Mouse (Mus musculus) brain, embryonic 14.5 days (tissue): Measurements from ENCODE around the gene Zfp286.

Experiments used
- CTCF ChIP-seq: fragments of 200-500 bp; IDR thresholded peaks from 2 replicates; pipeline ENCODE4 v1.5.1; 2012; ENCODE audit warnings: inconsistent platforms, mild to moderate bottlenecking, moderate library complexity, borderline replicate concordance; ENCODE audit not compliant: insufficient read depth, insufficient read length; ENCODE audit errors: extremely low read depth
- POLR2A ChIP-seq: fragments of 200-500 bp; IDR thresholded peaks from 2 replicates; pipeline ENCODE4 v1.6.1; 2012; ENCODE audit warnings: mild to moderate bottlenecking, inconsistent platforms, borderline replicate concordance; ENCODE audit not compliant: poor library complexity, insufficient read depth, insufficient read length, severe bottlenecking; ENCODE audit errors: extremely low read depth

GRCm38 (mm10) chr11:62776510-62776909 is 12.8 kb downstream of the Zfp286 start:
- no peak for TF ChIP-seq POLR2A
- no peak for TF ChIP-seq CTCF
